Mouse (Mus musculus): ENCODE measurements around the gene Rapgef6.
A peak's percentile ranks its signal among the peaks of the same experiment; 100 is the strongest.

The Rapgef6 gene

DNA sequence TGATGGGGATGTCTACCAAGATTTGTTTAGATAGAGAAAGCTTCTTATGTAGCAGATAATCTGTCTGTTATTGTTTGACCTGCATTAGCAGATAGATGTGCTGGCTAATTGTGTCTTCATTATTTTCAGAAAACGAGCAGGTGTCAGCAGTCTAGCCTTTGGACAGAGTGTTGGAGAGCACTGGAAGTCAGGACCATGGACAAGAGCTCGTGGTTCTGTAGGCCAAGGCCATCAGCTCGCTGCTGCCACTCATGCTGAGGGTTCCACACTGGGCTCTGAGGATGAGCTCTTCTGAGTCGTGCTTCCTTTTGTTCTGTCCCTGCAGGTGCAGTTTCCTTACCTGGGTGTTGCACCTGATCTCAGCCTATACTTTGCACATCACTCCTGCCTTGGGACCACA is 173.3 kb downstream of the Rapgef6 start:
- DNase-seq, result no peak

DNA sequence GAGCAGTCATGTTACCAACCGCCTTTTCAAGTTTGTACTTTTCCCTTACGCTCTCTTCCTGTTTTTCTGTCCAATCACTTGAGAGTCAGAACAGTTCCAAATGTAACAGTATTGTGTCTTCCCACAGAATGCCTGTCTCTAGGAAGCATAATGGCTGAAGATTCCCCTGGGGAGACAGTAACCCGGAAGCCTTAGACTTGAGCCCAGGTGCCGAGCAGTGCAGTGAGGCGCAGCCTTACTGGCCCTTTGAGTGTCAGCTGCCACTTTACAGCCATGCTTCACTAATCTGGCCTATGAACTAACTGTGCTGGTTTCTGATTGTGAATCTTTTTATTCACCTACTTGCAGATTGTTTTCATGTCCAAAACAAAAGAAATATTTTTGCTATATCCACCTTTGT is 175.0 kb downstream of the Rapgef6 start:
- no peak for DNase-seq

DNA sequence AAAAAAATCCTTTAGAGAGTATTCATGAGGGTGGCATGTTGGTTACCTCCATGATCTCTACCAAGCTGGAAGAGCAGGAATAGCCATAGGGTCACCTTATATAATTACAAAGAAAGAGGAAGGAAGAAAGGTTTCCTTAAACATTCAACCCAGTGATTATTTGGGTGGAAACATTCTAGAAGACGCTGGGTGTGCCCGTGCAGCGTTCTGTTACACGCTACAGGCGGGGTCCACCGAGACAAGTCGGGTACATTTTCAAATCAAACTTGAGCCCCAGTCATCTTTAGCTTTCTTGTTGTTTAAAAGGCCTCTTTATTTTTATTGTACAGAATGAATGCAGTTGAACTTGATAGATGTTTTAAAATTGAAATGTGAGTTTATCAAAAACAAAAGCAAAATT is 176.0 kb downstream of the Rapgef6 start:
- no peak for DNase-seq

DNA sequence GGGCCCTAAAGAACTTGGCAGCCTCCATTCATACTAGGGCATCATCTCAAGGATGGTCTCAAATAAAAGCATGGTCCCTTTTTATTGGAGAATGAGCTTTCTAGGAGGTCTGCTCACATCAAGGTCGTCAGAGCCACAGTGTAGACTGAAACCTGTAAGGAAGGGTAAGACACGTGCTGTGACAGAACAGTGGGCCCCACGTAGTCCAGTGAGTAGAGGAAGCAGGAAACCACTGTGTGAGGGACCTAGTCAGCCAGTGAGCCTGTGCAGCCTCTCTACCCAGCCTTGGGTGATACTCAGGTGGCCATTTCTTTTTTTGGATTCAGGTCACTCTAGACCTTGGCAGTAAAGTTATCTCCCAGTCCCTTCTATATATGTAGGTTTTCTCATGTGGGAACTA is 177.3 kb downstream of the Rapgef6 start:
- DNase-seq, result no peak

DNA sequence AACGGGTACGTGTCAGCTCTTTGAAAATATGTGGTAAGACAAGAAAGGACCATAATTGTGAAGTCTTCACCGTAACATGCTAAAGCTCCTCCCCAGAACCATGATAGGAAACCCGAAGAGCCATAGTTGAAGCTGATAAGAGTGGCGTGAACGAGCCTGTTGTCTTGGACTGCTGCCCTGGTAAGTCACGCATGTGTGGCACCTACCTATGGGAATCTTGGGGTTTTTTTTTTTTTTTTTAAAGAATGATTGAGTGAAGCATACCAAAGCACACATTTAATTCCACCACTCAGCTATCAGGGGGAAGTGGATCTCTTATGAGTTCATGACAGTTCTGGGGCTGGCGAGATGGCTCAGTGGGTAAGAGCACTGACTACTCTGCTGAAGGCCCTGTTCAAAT is 179.2 kb downstream of the Rapgef6 start:
- DNase-seq, result no peak

DNA sequence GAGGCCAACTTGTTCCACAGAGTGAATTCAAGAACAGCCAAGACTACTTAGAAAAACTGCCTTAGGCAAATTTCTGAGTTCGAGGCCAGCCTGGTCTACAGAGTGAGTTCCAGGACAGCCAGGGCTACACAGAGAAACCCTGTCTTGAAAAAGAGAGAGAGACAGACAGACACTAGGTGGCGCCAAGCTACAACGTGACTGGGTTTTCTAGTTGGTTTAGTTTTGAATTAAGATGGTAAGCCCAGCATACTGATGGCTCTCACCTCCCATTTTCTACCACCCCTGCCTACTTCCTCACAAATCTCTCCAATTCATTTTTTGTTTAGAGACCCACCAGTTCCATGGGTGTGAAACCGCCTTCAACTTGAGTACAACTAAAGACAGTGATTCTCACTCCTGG is 180.7 kb downstream of the Rapgef6 start:
- peak; percentile 43 for DNase-seq

DNA sequence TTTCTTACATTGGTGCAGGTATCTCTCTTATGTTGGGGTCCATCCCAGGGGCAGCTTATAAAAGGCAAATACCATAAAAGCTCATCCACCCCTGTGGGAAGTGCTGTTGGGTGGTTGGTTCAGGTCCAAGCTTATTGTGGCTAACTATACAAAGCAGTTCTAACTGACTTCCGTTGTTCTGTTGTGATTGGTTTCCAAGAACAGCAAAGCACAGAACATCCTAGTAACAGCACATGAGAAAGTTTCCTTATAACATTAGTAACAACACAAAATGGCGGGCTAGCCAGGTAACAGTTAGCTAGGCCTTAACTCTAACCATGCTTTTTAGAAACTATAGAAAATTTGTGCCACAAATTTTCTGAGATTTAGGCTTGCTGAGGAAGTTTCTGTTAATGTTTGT is 185.5 kb downstream of the Rapgef6 start:
- no peak for DNase-seq

DNA sequence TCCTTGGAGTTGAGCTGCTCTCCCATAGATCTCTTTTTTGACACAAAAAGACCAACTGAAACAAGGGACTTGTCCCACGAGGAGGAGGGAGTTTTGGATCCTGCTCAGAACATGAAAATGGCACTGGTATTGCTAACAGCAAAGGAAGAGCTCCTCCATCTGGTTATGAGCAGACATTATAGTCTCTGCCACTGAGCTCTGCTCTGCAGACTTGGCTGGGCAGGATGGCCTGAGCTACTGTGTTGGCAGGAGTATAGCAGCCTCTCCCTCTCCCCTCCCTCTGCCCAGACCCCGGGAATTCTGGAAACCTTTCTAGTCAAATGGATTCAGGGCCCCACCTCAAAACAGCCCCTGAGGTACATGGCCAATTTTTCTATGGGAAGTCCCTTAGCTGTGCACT is 187.0 kb downstream of the Rapgef6 start:
- no peak for DNase-seq

DNA sequence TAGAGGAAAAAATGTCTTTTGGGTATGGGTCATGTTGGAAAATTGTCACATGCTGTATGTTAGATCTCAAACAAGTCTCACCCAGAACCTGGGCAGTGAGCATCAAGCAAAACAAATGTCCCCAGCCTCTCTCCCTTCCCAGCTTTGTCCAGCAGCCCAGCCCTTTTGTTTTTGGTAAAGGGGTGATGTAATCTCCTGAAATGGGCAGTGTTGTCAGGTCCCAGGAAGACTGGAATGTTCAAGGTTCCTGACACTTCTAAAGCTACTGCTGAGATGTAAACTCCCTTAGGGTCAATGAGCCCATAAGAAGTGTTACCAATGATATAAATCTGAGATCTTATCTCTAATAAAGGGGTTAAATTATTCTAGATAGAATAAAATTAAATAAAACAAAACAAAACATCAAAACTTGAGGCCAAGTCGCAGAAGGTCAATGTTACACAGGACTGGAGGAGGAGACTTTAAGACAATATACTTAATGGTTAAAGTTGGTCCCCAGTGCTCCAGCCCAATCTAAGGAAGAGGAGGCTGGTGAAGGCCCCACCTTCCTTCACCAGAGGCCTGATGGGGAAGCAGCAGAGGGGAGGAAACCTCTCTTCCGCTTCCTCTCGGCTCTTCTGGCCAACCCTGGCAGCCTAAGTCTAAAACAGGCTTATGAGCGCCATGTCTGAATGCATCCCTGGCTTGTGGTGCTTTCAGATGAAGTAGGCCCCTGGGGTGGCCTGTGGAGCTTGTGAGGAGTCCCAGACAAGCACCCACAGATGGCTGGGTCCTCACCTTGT is 188.1 kb downstream of the Rapgef6 start:
- no peak for DNase-seq

DNA sequence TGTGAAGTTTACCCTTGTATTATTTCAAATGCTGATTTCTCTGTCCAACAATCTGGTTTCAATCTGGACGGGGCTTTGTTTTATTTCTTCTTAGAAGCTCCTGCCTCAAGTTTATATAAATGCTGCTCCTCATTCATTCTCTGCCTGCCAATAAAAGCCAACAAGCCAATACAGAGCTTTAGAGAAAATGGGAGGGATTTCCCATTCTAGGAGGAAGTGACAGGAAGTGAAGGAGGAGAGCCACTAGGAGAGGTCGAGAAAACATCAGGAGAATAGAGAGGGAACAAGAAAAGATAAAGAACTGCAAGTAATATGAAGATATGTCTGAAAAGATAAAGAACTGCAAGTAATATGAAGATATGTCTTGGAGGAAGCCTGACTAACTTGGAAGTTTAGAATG is 190.2 kb downstream of the Rapgef6 start:
- no peak for DNase-seq

DNA sequence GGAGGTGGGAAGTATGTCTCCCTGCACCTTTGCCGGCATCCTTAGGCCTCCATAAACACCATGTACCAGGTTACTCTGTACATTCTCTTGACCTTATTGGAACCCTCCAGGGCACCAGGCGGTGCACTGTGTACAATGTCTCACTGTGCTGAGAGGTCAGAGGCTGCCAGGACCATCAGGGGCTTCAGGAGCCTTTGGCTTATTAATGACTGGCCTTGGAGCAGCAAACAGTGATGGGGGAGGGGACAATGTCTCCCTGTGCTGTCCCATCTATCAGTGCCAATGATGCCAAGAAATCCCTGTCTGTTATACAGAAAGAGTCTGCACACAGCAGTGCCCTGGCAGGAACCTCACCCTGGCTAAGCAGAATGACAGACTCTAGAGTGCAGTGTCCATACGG is 195.2 kb downstream of the Rapgef6 start:
- DNase-seq, result peak; percentile 12

DNA sequence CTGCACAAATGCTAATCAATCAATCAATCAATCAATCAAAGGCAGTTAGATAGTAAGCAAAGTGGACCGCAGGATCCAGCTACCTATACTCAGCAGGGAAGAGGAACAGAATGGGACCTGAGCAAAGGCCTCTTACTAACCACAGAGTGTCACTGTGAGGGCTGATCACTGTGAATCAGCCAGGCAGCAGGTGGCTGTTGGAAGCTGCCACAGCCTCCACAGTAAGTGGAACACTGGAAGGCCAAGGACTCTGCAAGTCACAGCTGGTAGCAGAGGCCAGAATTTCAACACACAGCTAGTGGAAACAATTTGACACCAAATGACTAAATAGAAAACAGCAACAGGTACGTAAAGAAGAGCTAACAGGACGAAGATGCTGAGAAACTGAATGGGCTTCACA is 196.0 kb downstream of the Rapgef6 start:
- no peak for DNase-seq

DNA sequence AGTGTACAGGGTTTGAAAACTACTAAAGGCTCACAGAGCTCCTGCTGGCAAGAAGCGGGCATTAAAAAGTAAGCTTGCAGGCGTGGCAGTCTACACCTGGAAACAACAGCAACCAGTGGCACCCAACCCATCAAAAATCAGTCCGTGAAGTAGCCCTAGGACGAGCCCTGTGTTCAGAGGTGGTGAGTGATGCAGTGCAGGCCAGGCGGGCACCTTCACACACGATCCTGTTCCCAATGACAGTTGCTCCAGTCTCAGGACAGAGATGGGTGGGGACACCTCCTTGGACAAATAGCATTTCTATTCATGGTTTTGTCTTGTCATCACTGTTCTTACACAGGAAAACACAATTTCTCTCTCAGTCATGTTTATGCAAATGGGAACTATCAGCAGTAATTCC is 199.4 kb downstream of the Rapgef6 start:
- no peak for DNase-seq

DNA sequence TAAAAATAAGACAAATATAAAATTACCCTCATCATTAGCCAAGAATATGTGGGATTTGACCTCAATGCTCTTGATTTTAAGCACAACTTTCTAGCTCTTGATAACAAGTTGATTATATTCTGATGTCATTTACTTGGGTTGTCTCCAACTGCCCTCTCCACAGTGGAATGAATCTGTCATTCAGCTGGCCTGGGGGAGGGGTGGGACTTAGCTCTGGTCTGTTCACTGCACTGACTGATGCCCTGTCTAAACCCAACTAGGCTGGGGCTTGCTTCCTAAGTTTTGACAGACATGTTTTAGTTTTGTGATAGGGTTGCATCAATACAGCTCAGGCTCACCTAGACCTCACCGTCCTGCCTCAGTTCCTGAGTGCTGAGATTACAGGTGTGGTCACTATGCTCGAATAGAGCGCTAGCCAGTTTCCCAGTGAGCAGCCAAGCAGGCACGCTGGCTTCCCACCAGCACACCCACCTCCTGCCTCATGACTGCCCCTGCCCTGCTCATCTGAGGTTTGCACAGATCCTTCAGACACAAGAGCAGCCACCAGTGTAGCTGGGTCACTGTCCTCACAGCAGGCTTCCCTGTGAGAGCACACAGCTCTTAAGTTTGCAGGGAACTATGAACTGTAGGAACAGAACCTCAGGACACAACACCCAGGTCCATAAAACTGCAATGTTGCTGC is 201.8 kb downstream of the Rapgef6 start:
- peak; percentile 12 for DNase-seq

DNA sequence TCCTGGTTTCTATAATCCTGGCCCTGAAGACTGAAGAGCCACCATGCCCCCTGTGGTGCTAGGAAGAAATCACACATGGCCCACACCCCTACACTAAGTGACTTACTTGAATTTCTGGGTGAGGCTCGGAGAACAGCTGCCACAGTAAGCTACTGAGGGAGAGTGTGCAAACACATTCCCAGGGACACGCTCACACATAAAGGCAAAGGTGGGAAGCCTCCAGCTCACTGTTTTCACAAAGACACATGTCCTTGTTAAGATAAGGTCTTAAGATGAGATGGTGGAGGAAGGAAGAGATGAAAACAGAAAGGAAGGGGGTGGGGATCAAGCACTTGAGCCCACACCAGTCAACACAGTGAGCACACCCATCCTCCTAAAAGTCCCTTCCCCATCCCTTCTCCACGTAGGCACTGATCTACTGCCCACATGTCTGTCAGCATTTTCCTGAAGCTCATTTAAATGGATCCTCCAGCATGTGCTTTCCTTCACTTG is 204.0 kb downstream of the Rapgef6 start:
- DNase-seq, result no peak

DNA sequence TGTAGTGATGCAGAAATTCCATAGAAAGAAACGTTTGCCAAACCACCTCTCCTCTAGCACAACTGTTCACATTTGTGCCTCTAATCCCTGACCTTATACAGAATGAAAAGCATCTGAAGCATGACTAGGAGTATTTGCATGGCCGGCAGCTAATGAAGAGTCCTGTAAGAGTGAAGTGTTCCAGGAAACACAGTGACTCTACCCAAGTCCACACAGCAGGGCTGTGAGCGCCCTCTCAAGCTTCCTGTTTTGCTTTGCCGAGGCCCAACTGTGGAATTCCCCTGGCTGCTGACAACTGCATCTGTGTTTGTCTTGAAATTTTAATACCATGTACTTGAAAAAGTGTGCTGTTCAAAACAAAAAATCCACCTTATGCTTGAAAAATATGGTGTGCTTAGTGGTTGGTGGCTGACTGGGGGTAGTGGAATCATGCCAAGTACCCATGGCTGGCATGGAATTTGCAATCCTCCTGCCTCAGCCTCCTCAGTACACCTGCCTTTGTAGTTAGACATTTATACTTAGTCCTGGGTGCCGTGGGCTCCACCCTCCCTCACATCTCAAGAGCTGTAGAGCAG is 204.8 kb downstream of the Rapgef6 start:
- DNase-seq, result no peak

DNA sequence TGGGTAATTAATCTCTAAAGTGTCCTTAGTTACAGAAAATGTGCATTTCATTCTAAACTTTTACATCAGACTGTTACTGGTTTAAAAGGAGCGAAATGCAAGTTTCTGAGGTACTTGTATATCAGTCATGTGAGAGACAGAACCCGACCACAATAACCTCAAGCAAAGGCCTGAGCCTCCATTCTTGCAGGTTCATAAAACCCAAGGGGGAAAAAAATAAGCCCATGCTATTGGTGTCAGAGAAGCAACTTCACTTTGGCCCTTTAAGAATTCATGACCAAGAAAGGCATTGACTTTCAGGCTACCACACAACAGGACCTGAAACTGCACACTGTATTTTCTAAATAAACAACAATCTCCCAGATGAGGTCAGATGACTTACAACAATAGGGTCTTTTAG is 205.7 kb downstream of the Rapgef6 start:
- DNase-seq, result no peak

DNA sequence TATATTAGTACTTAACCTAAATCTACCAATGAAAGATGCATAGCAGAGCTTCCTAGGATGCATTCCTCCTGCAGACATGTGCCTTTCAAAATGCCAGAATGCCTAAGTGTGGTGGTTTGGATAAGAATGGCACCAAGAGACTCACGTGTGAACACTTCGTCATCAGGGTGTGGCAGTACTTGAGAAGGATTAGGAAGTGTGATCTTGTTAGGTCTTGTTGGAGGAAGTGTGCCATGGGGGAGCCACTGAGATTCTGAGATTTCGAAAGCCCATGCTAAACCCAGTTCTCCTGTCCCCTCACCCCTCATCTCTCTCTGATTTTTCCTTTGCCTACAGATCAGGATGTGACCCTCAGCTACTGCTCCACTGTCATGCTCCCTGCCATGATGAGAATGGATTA is 206.7 kb downstream of the Rapgef6 start:
- DNase-seq, result no peak

DNA sequence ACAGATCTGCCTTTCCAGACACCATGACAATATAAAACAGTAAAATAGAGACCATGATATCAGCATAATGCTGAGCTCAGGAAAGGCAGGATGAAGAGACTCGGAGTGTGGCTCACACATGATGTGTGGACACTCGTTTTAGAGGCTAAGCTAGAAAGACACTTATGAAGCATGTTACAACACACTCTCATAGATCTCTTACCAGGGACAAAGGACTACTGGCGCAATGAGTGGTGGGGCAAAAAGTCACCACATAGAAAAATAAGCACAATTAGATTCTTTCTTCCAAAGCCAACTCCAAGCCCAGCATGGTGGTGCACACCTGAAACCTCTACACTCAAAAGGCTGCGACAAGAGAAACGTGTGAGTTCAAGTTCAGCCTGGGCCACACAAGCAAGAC is 208.3 kb downstream of the Rapgef6 start:
- no peak for DNase-seq

DNA sequence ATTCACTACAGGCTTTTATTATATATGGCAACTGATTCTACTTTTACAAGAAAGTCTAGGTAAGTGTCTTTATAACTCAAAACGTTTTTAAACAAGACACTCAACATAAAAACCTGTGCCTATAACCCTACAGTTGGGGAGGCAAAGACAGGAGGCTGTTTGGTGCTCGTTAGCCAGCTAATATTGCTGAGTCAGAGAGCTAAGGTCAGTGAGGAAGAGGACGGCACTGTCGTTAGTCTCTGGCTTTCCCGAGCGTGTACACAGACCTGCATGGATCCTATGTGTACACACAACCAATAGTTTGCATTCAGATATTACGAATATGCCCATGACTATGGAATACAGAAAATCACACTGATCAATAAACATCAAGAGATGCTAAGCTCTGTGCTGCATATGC is 208.7 kb downstream of the Rapgef6 start:
- DNase-seq, result no peak

DNA sequence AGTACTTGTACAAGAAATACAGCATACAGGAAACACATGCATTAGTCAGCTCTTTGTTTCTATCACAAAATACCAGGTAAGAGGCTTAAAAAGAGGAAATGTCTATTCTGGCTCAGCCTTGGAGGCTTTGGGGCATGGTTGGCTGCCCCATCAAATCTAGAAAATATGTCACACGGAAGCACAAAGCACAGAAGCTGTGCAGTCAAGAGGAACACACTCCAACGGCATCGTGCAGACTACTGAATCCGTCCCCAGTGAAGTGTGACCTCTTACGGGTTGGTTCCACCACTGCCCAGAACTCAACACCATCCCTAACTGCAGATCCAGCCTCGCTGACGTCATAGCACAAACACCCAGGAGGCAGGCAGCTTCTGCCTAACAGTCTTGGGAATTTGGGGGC is 210.9 kb downstream of the Rapgef6 start:
- no peak for DNase-seq

DNA sequence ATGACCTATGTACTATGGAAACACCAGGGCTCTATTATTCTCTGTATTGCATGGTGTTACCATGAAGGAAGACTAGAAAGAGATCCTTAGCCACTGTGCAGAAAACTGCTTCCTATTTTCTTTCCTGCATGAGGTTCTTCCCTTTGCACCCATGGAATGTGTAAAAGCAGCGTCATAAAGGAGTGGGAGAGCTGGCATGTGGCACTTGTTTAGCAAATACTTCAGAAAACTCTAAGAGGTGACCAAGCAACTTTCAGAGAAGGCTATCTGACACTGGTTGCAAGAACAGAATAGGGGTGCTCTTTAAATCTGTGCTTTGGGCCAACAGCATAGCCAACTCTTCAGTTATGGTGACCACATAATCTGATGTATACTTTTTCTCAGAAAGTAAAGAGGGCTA is 212.5 kb downstream of the Rapgef6 start:
- DNase-seq, result no peak

DNA sequence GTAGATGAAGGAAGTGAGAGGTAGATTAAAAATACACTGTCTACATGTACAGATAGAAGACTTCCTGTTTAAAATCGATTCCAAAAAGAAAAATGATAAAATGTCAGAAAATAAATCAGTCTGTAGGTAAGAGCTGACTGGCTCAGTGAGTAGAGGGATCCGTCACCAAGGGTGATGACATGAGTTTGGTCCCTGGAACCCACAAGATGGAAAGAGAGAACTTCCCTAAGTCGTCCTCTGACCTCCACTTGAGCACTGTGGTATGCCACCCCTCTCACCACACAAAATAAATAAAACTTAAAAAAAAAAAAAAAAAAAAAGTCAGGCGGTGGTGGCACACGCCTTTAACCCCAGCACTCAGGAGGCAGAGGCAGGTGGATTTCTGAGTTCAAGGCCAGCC is 214.3 kb downstream of the Rapgef6 start:
- no peak for DNase-seq

DNA sequence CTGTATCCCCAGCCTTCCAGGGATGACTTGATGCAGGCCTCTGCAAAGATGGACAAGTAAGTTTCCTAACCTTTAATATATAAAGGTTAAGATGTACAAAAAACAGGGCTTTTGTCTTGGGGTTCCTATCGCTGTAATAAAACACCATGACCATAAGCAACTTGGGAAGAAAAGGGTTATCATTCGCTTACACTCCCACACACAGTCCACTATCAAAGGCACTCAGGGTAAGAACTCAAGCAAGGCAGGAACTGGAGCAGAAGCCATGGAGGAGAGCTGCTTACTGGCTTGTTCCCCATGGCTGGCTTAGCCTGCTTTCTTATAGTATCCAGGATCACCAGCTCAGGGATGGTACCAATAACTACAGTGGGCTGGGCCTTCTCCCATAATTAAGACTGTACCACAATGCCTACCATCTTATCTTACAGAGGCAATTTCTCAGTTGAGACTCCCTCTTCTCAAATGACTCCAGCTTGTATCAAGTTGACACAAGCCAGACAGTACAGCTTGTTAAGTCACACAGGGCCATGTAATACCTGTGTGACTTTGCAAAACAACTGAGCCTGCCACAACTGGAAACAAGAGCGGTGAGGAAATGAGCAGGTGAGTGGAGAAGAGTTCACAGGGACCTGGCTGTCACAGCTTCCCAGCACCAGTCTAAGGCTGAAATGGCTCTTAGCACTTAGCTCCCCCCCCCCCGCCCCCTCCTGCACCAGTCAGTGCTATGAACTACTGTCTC is 216.5 kb downstream of the Rapgef6 start:
- DNase-seq, result no peak
